Mouse (Mus musculus): ENCODE measurements around the gene Hbq1a. TPM values are rescaled to one million over a fixed set of nuclear protein-coding genes. Genes with fewer than 3 reads are reported as not detected.

Hbq1a gene
- polyA plus RNA-seq, 1 experiment from 2014 or later: 1.1 TPM

Other genes with a start within 250 kb of the Hbq1a start
- gene Il9r, start 99.8 kb upstream of the Hbq1a start, polyA plus RNA-seq (2015; fragmentation: Nextera tagmentation; extraction: Ambion mirVana): not detected in 2 replicates
- gene Snrnp25, start 94.7 kb upstream of the Hbq1a start, polyA plus RNA-seq (2015; fragmentation: Nextera tagmentation; extraction: Ambion mirVana): 51.8 and 54.2 TPM in 2 replicates
- 16.7 and 18.1 TPM in 2 replicates for gene Rhbdf1, start 77.8 kb upstream of the Hbq1a start, polyA plus RNA-seq (2015; fragmentation: Nextera tagmentation; extraction: Ambion mirVana)
- 33.5 and 33.8 TPM in 2 replicates for gene Mpg, start 73.6 kb upstream of the Hbq1a start, polyA plus RNA-seq (2015; fragmentation: Nextera tagmentation; extraction: Ambion mirVana)
- gene Nprl3, start 32.4 kb upstream of the Hbq1a start, polyA plus RNA-seq (2015; fragmentation: Nextera tagmentation; extraction: Ambion mirVana): 50.9 and 51.4 TPM in 2 replicates
- gene Hba-x, start 23.7 kb upstream of the Hbq1a start, polyA plus RNA-seq (2015; fragmentation: Nextera tagmentation; extraction: Ambion mirVana): 24.0 and 37.2 TPM in 2 replicates
- 2,103 and 2,256 TPM in 2 replicates for gene Hba-a1, start 16.6 kb upstream of the Hbq1a start, polyA plus RNA-seq (2015; fragmentation: Nextera tagmentation; extraction: Ambion mirVana)
- gene Hbq1b, start 13.1 kb upstream of the Hbq1a start, polyA plus RNA-seq (2015; fragmentation: Nextera tagmentation; extraction: Ambion mirVana): 1.6 and 2.5 TPM in 2 replicates
- gene Hba-a2, start 3.6 kb upstream of the Hbq1a start, polyA plus RNA-seq (2015; fragmentation: Nextera tagmentation; extraction: Ambion mirVana): 5,603 and 5,963 TPM in 2 replicates
- 17.3 and 18.0 TPM in 2 replicates for gene Sh3pxd2b, start 47.8 kb downstream of the Hbq1a start, polyA plus RNA-seq (2015; fragmentation: Nextera tagmentation; extraction: Ambion mirVana)
- 65.0 and 65.5 TPM in 2 replicates for gene Ubtd2, start 155.3 kb downstream of the Hbq1a start, polyA plus RNA-seq (2015; fragmentation: Nextera tagmentation; extraction: Ambion mirVana)
- 0.55 TPM in 1 of 2 replicates, not detected in the other for gene Efcab9, start 232.0 kb downstream of the Hbq1a start, polyA plus RNA-seq (2015; fragmentation: Nextera tagmentation; extraction: Ambion mirVana)
- 1.4 and 2.1 TPM in 2 replicates for gene Stk10, start 233.2 kb downstream of the Hbq1a start, polyA plus RNA-seq (2015; fragmentation: Nextera tagmentation; extraction: Ambion mirVana)

All from forebrain, embryonic 15.5 days (tissue).